Mouse (Mus musculus) frontal cortex, postnatal 25 days (tissue): ENCODE results near the gene Fam83c.

Experiments
- DNase-seq, 2 experiments: peaks; one replicate each; pipeline ENCODE4 v3.0.0; 2022; ENCODE audit warnings: low spot score in 2 of 2

Fam83c gene

DNA sequence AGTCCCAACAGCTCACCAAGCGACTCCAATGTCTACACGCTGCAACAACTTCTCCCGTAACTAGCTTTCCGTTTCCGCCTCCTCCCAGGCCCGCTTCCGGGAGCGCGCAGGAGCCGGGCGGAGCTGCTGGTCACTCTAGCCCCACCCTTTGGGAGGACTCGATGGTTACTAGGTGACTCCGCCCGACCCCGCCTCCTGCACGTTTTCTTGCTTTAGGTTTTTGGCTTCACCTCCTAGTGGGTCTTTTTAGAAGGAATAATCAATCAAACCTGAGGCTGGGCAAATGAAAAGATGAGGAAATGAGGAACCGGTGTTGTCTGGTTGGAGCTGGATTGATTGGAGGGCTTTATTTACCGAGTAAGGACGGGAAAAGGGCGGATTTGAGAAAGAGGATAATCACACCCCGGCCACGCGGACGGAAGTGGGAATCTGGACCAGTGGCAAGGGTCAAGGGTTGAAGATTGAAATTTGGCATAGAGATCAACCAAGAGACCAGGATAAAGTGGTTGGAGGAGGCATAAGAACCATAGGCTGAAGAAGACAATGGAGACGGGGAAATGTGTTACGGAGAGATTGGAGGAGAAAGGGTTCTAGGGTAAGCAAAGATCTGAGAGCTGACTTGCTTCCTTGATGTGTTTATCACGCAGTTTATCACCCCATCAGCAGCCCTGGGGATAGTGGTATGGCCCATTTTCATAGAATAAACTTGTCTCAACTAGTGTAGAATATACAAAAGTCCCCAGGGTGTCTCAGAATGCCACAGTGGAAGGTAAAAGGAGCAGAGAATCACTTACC is 7.8 kb downstream of the Fam83c start, which contains the start of gene Eif6:
Gene Eif6, minus strand, starts transcription at position 296 of the 795 bp plus-strand sequence.
- DNase-seq: peak; percentile 51 to 63

DNA sequence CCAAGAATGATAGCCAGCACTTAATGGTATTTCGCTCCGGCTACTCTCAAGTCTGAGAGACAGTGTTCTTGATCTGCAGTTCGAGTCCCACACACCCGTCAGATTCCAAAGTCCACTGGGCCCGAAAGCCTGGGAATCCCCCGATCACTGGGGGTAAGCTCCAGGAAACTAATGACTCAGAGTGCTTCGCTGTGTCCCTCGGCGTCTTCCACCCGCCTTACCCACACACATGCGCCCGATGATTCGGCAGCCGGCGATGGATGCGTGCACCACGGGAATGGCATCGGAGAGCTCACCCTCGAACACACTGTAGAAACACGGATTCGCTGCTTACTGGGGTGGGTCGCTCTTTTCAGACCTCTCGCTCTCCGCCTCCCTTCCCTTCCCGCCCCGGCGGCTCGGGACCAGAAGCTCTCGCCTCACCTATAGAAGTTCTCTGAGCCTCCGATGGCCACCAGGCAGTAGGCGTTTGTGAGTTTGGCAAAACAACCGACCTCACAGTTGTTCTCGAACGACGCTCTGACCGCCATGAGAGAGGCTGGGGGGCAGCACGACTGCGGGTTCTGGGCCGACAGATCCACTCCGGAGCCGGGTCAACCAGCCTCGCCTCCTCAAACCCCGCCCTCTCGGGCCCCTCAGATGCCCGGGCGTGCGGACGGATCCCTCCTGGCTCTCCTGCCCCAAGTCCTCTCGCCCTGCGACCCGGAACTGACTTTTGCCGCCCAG is 8.6 kb downstream of the Fam83c start:
- DNase-seq: no peak

DNA sequence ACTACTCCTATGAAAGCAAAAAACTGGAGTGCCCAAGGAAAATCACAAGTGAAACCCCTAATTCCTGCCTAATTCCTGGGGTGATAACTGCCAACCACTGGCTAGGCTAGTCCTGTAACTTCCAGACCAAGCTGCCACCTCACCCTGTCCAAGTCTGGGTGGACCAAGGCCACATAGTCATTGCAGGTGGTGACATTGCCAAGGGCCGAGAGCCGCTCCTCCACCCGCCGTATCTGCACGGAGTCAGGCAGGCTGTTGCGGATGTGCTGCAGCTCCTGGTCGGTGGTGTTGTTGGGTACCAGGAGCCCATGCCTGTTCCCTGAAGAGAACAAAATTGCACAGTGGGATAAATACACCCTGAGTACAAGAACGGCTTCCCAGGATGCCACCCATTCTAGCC is 10.9 kb downstream of the Fam83c start:
- DNase-seq: no peak

DNA sequence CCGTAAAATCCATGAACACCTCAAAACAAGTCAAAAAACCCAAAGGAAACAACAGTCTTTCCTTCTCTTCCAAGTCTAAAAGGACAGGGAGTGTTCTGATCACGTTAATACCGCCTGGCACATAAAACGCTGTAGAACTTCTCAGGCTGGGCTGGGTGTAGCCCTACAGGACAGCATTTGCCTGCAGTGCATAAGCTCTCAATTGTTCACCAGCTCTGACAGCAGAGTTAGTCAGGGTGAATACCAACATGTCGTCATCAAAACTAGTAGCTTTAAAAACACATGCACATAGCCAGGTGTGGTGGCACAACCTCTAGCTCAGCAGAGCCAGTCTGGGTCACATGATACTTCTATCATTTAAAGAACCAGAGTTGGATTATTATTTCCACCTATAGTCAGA is 13.9 kb downstream of the Fam83c start:
- no peak for DNase-seq

DNA sequence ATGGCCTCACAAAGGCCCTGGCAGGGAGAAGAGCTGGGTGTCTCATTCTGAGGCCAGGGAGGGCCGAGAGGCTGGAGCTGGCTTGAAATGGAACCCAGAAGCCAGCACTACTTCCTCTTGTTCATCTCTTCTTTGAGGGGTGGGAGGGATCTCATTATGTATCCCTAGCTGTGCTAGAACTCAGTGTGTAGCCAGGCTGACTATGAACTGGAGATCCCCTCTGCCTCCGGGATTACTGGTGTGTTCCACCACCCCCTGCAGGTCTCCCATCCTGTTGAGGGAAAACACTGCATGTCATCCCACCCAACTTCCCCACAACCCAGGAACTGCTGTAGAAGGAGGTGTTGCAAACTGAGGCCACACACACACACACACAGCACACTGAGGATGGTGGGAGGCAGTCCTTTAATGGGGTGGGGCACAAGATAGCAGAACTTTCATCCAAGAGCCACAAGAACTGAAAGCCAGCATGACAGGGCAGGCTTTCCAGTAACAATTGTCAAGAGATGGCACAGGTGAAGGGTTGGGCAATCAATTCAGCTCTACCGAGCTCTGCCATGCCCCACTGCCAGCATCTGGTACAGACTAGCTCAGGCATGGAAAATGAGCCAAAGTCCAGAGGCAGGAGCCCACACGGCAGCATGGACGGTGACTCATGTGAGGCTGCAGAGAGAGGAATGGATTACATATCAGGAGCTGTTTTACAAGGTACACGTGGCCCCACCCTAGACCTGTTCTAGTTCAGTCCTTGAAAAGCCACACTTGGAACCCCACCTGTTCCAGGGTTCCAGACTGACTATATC is 15.0 kb downstream of the Fam83c start:
- no peak for DNase-seq

DNA sequence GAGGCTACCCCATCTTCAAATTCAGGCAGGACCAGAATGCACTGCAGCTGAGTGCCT is 15.4 kb downstream of the Fam83c start, which contains the start of gene BC029722:
Gene BC029722, minus strand, starts transcription at position 35 of the 57 bp plus-strand sequence.
- DNase-seq: no peak

DNA sequence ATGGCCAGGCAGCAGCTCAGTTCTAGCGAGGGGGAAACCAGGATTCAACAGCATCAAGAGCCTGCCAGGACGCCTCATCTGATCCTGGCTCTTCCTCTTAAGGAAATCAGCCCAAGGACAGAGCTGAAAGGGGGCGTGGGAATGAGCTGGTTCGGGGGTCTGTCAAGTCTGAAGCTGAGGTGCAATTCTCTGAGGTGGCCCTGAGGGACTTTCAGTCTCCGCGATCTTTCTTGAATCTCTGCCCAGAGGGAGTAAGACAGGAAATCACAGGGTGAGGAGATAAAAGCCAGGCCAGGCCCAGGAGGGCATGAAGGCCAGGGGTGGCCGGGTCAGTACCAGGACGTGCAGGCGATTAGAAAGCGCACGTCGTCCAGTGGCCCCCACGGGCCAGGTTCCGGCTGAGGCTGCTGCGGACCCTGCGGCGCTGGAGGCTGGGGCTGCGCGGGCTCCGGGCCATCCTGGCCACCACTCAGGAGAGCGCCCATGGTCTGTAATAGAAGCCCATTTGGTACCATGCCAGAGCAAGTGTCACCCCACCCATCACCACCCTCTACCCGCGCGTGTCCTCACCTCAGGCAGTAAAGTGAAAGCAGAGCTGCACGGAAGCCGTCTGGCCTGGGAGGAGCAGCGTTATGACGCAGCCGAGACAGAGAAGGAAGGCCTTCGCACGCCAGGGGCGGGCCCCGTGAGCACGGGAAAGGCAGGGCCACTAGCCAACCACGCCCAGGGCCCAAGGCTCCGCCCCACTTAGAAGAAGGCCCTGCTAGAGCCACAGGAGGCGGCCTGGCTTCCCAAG is 15.9 kb downstream of the Fam83c start:
- peak; percentile 84 to 86 for DNase-seq

DNA sequence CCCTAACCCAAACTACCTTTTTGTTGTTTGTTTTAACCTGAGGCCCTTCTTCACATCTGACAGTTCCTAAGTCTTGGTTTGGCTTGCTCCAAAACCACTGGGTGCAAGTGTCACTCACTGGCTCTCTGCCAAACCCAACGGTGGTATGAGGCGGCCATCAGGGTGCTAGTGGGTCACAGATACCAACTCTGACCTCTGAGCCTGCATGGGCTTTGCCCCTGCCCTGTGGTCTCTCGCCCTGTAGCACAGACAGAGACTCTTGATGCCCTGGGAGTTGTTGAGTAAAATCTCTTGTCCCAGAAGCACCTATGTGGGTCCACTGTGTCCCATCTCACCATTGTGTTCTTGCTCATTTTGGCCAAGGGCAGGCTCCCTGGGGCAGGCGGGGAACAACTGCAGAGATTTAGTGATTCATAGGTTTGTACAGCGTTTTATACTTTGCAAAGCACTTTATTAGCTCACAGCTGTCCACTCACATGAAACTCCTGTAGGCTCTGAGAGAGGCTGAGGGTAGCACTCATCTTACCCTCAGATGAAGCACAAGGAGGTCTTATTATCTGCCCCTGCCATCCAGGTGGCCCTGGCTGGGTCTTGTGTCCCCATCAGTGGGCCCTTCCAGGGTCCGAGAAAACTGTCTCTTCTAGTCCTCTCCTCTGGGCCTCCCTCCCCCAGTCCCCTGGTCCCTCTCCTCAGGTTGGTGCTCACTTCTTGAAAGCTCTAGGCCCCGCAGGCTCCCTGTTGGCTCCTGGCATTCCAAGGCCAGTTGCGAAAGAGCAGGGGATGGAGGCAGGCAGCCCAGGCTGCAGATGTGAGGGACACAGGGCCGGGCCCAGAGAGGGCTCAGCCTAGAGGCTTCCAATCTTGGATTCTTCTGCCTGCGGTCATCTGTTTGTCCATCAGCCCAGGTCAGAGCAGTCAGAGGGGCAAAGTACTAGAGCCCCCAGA is 17.1 kb downstream of the Fam83c start:
- no peak for DNase-seq

DNA sequence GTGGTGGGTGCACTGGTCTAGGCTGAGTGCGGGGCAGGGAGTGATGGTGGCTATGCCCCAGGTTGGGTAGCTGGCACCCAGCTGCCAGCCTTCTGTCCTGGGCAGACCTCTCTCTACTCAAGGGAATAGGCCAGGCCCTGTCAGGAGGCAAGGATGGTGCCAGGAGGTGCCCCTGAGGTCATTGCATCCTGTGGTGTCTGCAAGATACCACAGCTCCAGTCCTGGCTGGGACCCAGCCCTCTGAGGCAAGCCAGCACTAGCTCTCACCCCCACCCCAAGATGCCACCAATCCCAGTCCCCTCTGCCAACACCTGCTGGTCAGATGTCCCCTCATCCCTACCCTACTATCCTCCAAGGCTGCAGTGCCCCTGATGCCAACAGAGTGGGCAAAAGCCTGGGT is 18.5 kb downstream of the Fam83c start:
- no peak for DNase-seq

DNA sequence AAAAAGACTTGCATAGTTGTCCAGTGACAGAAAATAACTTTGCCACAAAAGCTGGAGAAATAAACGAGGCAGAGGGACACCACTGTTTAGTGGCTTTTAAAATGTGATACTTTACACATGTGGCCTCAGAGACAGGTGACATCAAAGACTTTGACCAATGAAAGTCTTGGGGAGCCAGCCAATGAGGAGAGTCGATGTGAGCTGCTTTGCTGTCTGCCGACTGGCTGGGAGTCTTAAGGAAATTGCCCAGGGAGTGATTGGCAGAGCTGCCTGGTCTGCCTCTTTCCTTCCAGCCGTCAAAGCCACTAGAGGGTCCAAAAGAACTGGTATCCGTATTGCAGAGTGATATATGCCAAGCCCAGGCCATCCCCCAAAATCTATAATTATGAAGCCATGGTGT is 19.8 kb downstream of the Fam83c start:
- DNase-seq: no peak

DNA sequence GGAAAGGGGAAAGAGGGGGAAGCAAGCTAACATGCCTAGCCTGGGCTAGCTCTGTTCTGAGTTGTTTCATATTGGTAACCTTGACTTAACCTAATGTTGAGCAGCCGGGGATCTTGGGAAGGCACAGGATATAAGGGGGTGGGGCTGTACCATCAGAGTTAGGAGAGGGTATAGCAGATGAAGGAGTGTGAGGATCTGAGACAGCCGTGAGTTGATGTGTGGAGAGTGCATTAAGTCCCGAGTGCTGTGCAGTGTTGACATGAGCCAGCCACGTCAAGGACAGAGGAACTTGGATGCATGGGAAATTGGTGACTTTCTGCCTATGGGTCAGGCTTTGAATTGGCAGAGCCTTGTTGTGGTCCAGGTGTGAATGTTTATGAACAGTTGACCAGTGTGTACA is 22.0 kb downstream of the Fam83c start:
- no peak for DNase-seq

DNA sequence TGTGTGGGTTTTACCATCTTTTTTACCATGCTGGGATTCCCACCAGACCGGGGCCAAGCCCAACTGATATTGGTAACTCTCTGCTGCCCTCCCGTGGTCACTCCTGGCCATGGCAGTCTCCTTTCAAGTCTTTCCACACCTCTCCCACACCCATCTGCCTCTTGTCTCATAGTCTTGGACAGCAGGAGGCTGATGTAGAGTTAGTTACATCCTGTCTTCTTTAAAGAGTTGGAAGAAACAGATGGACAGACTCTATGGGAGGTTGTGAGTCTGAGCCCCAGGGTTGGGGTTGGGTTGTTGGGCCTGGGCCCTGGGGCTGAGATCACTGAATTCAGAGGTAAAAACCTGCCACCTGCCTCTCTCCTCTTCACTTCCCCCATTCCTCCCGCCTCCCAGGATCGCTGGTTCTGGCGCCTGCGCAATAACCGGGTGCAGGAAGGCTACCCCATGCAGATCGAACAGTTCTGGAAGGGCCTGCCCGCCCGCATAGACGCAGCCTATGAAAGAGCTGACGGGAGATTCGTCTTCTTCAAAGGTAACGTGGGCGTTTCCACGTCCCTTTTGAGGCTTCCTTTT is 22.7 kb downstream of the Fam83c start:
- DNase-seq: peak; percentile 80 to 85

DNA sequence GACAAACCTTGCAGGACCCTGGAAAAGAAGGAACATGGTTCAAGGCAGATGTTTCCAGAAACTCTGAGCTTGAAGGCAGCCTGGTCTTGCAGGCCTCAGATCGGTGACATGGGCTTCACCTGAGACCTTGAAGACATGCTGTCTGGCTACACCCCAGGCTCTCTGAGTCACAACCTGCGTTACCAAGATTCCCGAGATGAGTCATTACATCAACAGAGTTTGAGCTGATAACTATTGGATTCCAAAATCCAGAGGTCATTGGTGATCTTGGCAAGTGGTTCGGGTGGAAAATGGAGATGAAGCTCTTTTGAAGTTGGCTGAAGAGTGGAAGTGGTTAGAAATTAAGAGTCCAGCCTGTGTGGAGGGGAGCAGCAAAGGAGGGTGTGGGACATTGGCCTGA is 25.0 kb downstream of the Fam83c start:
- no peak for DNase-seq

DNA sequence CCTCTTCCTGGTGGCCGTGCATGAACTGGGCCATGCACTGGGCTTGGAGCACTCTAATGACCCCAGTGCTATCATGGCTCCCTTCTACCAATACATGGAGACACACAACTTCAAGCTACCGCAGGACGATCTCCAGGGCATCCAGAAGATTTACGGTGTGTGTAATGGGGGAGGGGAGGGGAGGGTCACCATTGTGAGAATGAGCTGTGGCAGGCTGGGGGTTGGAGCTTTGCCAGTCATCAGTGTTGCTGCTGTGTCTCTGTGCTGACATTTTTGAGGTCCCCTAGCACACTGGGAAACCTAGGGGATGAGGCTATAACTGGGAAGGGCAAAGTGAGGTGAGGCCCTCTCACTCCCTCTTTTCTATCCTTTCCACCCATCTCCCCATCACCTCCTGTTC is 27.2 kb downstream of the Fam83c start:
- no peak for DNase-seq

DNA sequence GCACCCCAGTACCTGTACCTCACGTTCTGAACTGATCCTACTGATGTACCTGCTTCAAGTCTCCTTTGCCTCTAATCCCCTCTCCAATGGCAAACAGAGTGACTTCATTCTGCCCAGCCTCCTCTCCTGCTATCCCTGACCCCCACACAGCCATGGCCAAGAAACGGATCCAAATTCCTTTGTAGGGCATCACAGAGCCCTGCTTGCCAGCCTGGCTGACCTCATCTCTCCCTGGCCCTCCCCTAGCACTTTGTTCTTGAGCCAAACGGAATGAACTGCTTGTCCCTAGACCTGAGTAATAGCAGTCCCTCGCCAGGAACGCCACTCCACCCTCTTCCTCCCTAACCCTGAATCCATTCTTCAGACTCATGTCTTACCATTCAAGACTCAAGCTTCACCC is 28.1 kb downstream of the Fam83c start:
- DNase-seq: no peak

DNA sequence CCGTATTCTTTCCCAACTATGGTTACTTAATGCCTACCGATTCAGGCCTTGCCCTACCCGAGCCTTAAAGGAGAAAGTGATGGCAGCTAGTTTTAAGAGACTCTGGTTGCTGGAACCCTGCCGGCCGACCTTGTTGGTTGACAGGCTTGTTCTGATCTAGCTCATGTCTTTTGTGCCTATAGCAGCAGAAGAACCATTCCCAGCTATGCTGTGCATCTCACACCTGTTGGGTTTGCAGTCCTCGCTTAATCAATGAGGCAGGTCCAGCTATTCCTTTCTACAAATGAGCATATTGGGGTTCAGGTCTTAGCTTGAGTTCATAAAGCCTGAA is 28.8 kb downstream of the Fam83c start:
- DNase-seq: no peak

DNA sequence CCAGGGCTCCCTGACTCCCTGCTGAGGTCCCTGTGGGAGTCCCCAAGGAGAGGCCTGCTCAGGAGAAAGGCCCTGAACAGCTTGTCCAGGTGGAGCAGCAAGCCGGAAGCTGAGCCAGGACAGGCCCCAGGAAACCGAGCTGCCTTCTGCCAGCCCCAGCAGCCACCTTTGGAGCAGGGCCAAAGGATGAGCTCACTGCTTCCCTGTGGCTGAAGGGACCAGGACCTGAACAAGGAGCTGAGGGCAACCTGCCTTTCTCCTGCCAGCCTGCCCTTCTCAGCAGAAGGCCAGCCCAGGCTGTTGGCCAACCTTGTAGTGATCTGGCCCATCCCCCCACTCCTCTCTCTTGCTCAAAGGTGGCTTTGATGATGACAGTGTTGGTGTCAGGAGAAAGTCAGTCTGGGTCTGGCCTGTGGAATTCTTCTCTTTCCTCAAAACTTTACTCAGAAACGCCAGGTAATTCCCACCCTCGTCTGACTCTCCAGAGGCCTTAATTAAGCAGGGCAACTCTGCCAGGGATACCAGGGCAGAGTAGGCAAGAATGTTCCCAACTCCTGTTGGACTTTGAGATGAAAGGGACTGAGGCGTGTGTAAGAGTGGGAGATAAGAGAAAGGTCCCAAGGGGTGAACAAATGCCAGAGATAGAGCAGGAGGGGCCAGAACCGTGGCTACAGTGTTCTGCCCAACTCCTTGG is 29.3 kb downstream of the Fam83c start:
- DNase-seq: no peak

DNA sequence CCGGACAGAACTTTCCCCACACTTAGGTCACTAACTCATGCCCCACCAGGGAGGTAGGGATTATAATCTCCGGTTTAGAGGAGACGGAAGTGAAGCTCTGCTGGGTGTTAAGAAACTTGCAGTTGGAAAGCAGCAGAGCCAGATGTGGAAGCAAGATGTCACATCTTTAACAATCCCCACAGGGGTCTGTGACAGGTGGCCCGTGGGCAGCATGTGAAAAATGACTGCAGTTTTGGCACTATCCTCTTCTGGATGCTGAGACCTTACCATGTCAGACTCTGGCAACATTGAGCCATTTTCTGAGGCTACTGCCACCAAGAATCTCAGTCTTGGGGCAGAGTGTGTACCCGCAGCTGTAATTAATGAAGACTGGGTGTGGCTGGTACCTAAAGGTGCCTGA is 30.6 kb downstream of the Fam83c start:
- no peak for DNase-seq

DNA sequence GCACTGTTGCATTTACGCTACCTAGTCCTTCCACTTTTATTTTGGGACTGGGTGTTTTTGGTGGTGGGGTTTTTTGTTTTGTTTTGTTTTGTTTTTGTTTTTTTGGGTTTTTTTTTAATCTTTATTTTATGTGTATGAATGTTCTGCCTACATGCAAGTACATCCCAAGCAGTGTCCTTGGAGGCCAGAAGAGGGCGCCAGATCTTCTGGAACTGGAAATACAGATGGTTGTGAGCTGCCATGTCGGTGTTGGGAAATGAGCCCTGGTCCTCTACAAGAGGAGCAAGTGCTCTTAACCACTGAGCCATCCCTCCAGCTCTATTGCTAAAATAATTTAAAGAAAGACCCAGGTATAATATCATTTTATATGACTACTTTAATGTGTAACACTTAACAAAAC is 31.9 kb downstream of the Fam83c start:
- no peak for DNase-seq

DNA sequence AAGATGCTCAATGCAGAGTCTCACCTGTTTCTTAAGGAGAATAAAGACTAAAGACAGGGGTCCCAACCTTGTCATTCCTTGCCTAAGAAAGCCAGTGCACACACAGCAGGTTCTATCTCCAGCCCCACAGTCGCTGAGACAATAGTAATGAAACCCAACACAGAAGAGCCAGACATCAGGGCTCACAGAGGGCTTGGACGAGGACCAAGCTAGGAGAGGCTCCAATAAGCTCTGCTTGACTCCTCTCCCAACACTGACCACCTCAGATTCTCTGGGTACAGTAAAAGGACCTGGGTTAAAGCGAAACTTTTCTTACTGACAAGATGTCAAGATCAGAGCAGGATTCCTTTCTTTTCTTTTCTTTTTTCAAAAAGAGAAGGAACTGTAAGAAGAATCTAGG is 36.0 kb downstream of the Fam83c start:
- no peak for DNase-seq
